Mouse (Mus musculus): ENCODE data around the gene Mab21l2.

The Mab21l2 gene

GRCm38 (mm10) chr3:86539555-86540168 is 8.8 kb downstream of the Mab21l2 start:
- no peak for DNase-seq (ENCODE audit: low read depth, low spot score)

- no peak for DNase-seq (ENCODE audit: low read depth, low spot score)
Measured at GRCm38 (mm10) chr3:86538645-86539554, 9.5 kb downstream of the Mab21l2 start.

GRCm38 (mm10) chr3:86536751-86537150 is 11.7 kb downstream of the Mab21l2 start:
- DNase-seq (ENCODE audit: low read depth, low spot score), result no peak

- peak; percentile 63 for DNase-seq (ENCODE audit: low read depth, low spot score)
Measured at GRCm38 (mm10) chr3:86531531-86532269, 16.7 kb downstream of the Mab21l2 start.

GRCm38 (mm10) chr3:86522880-86523505 is 25.4 kb downstream of the Mab21l2 start:
- DNase-seq (ENCODE audit: low read depth, low spot score), result no peak

GRCm38 (mm10) chr3:86518506-86519109 is 29.8 kb downstream of the Mab21l2 start:
- DNase-seq (ENCODE audit: low read depth, low spot score), result no peak

- DNase-seq (ENCODE audit: low read depth, low spot score), result no peak
Measured at GRCm38 (mm10) chr3:86500586-86500985, 47.8 kb downstream of the Mab21l2 start.

Data from mesoderm, embryonic 11.5 days (tissue).